Mouse (Mus musculus) lung, postnatal 4 days (tissue): ENCODE measurements around the gene Mul1.

ENCODE experiments used
- DNase-seq, 2 experiments: peaks; one replicate each; pipeline ENCODE4 v3.0.0; 2021

Mul1 gene

DNA sequence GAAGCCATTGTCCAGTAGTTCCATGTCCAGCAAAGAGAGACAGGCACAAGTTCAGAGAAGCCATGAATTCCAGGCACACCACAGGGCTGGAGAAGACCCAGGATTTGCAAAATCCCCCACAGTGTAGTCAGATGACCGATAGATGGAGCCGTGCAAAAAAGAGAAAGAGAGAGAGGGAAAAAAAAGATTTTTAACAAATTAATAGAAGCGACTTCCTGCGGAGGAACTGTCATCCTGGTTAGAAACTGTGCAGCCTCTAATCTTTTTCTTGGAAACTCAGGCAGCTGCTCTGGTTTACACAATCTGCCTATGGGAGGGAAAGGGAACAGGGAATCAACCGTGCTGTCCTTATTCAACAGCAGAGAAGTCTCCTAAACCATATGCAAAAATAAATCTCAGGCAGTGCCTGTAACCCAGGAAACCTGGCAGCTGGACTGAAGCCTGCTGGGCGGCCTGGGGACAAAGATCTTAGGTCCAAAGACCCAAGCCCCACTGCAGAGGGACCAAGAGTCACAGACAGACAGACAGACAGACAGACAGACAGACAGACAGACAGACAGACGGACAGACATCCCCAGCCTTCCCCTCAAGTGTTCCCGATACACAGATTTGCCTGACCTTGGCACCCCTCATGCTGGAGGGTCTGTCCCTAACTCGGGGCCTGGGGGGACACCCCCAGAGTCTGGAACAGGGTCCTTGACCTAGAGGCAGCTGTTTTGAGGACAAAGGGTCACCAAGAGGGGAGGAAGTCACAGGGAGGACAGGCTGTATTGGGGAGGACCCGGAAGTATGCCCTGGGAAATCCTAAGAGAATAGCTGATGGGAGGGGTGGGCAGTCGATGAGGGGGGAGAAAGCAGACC, 28.7 kb downstream of the Mul1 start:
- DNase-seq, result peak; percentile 44 to 59

GRCm38 (mm10) chr4:138463832-138464487, 29.5 kb downstream of the Mul1 start:
- DNase-seq, result peak; percentile 89 to 92

GRCm38 (mm10) chr4:138464667-138465353, 30.3 kb downstream of the Mul1 start:
- peak; percentile 69 to 85 for DNase-seq

DNA sequence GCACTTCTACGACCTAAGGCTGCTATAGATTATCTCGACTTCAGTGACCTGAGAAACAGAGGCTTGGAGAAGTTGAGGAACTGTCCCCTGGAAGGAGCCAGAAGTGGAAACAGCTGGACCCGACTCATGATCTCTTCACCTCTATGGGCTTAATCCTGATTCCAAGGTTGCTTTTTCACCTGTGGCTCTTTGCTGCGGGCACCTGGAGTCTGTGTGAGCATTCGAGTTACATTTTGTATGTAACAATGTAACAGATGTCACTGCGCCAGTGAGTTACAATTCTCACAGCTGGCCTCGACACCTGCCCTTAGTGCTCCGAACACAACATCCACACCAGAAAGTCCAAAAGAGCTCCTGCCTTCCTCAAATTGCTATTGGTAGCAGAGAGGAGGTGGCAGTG, 31.0 kb downstream of the Mul1 start:
- DNase-seq, result no peak

GRCm38 (mm10) chr4:138466690-138467089, 32.2 kb downstream of the Mul1 start:
- no peak for DNase-seq

DNA sequence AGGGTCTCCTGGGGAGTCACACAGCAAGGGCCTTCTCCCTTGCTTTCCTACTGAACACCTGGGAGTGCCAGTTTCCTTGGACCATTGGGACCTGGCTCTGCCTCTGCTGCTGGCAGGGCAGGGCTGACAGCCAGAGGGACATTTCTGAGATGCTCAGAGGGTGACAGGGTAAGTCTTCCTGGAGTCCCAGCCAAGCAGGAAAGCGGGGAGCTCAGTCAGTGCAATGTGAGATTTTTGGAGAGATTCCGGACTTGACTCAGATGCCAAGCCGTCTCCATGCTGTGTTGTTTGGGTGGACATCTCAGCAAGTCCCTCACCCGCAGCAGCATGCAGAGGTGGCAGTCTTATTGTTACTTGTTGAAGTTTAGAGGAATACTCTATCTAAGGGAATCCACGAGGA, 33.0 kb downstream of the Mul1 start:
- DNase-seq, result peak; percentile 38 to 56

DNA sequence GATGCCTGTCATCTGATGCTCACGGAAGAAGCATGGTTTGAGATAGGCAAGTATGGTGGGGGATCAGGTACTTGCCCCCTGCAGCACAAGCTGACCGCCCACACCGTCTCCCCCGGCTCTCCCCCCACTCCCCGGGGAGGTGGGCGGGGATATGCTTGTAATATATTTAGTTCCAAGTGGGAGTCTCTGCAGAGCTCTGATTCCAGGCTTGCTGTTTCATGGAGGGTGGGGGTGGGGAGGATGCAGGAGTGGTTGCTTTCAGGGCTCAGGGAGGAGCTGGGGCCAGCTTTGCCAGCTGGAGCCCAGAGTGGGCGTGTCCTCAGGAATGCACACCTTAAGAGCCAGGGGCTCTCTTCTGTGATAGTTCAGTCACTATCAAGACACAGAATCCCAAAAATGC, 34.6 kb downstream of the Mul1 start:
- no peak for DNase-seq

DNA sequence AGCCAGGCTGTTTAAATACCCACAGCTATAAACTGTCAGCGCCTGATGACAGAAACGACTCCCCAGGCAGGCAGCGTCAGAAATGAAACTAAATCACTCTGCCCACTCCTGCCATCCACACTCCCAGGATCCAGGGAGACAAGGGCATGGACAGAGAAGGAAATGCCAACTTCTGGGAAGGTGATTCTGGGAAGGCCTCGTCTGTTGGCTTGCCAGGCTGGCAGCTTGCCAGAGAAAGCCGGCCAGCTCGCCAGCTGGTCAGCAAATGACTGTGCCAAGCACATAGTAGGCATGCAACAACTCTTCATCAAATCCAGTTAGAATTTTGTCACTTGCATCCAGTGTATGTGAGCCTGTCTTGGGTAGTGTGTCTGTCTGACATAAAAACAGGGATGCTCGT, 36.8 kb downstream of the Mul1 start:
- DNase-seq, result peak in 1 of 2 experiments; percentile 35

DNA sequence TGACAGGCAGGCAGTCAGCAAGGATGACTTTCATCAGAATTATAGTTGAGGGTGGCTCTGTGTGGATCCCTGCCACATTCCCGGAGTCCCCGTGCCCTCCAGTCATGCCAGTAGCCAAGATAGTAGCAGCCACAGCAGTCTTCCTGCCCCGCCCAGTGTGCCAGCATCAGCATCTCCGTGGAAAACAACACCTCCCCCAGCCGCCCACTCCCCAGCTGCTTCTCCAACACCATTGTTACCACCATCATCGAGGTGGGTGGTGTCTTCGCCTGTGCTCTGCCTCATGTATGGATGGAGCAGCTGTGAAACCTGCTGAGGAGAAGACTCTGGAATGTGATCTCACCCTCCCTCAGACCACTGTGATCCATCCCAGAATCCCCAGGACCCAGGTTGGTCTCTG, 45.1 kb downstream of the Mul1 start:
- no peak for DNase-seq

DNA sequence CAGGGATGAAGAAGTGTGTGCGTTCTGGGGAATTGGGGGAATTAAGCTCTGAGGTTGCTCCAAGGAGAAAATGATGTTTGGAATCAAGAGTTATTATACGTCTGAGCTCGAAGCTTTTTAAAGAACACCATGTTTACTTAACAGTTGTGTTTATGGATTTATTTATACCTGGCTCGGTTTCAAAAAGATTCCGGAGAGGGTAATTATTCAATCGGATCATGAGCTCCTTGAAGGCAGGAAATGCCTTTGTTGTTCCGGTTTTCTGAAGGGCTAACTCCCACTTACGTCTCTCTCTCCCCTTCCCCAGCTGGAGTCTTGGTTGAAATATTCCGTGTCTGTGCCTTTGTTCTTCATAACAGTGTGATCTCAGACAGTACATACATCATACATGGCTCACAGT, 46.5 kb downstream of the Mul1 start:
- no peak for DNase-seq

DNA sequence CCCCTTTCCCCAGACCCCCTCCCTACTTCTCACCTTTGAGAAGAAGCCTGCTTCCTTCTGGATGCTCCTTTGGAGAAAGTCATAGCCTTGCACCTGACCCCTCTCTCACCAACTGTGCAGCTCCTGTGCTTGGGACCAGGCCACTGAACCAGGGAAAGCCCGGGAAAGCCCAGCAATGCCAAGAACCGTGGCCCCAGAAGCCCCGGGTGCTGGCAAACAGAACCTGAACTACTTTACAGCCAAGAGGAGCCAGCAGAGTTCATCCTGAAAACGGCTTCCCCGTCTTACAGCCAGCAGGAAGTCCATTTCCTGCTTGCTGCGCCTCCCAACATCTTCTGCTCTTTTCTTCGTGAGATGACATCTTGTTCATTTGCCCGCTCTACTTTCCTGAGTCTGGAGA, 48.2 kb downstream of the Mul1 start:
- DNase-seq, result no peak

GRCm38 (mm10) chr4:138488241-138488640, 53.8 kb downstream of the Mul1 start:
- no peak for DNase-seq

- no peak for DNase-seq
These were observed 56.6 kb downstream of the Mul1 start for GRCm38 (mm10) chr4:138491088-138491487.
